Mouse (Mus musculus): ENCODE results near the gene Zfp385b. TPM values are rescaled to one million over a fixed set of nuclear protein-coding genes. Genes with fewer than 3 reads are reported as not detected.

Zfp385b gene
- total RNA-seq, 2 experiments from 2014 or later, result 51.9 to 56.7 TPM

GRCm38 (mm10) chr2:77713886-77714285 lies 105.6 kb downstream of the Zfp385b start:
- intact Hi-C loops (cut with DNase I), result loop anchor here (5.0 kb wide), 2 partner anchors 332 to 787 kb away; no protein-coding TSS in a partner anchor
- DNase-seq (ENCODE audit: low spot score in 2 of 2), result peak in 1 of 2 experiments; percentile 2

GRCm38 (mm10) chr2:77711751-77712150 lies 107.7 kb downstream of the Zfp385b start:
- DNase-seq (ENCODE audit: low spot score in 2 of 2), result no peak
- intact Hi-C loops (cut with DNase I), result loop anchor here (5.0 kb wide), 2 partner anchors 329 to 784 kb away; no protein-coding TSS in a partner anchor

GRCm38 (mm10) chr2:77709206-77709794 lies 110.1 kb downstream of the Zfp385b start:
- peak in 1 of 2 experiments; percentile 35 for DNase-seq (ENCODE audit: low spot score in 2 of 2)

GRCm38 (mm10) chr2:77707138-77707537 lies 112.3 kb downstream of the Zfp385b start:
- intact Hi-C loops (cut with DNase I), result loop anchor here (10.0 kb wide), 1 partner anchor 442 kb away; no protein-coding TSS in a partner anchor
- DNase-seq (ENCODE audit: low spot score in 2 of 2), result no peak

More at GRCm38 (mm10) chr2:77709206-77709794, 110.1 kb downstream of the Zfp385b start:
- intact Hi-C loops (cut with DNase I), result loop anchor here (10.0 kb wide), 1 partner anchor 444 kb away; no protein-coding TSS in a partner anchor

GRCm38 (mm10) chr2:77705476-77705875 lies 114.0 kb downstream of the Zfp385b start:
- intact Hi-C loops (cut with DNase I), result loop anchor here (10.0 kb wide), 1 partner anchor 441 kb away; no protein-coding TSS in a partner anchor
- DNase-seq (ENCODE audit: low spot score in 2 of 2), result no peak

- peak; percentile 54 to 62 for DNase-seq (ENCODE audit: low spot score in 2 of 2)
- intact Hi-C loops (cut with DNase I), result loop anchor here (5.0 to 10.0 kb wide), 4 partner anchors 246 to 731 kb away; no protein-coding TSS in a partner anchor
These were observed 116.4 kb downstream of the Zfp385b start for GRCm38 (mm10) chr2:77703080-77703479.

GRCm38 (mm10) chr2:77691174-77691573 lies 128.3 kb downstream of the Zfp385b start:
- no peak for DNase-seq (ENCODE audit: low spot score in 2 of 2)
- intact Hi-C loops (cut with DNase I), result loop anchor here (10.0 kb wide), 1 partner anchor 96 kb away; no protein-coding TSS in a partner anchor

GRCm38 (mm10) chr2:77690316-77690715 lies 129.1 kb downstream of the Zfp385b start:
- intact Hi-C loops (cut with DNase I), result loop anchor here (10.0 kb wide), 1 partner anchor 96 kb away; no protein-coding TSS in a partner anchor

GRCm38 (mm10) chr2:77688651-77689050 lies 130.8 kb downstream of the Zfp385b start:
- no peak for DNase-seq (ENCODE audit: low spot score in 2 of 2)

More at GRCm38 (mm10) chr2:77690316-77690715, 129.1 kb downstream of the Zfp385b start:
- DNase-seq (ENCODE audit: low spot score in 2 of 2), result no peak

GRCm38 (mm10) chr2:77684088-77684487 lies 135.4 kb downstream of the Zfp385b start:
- intact Hi-C loops (cut with DNase I), result no loop called here
- no peak for DNase-seq (ENCODE audit: low spot score in 2 of 2)

More at GRCm38 (mm10) chr2:77688651-77689050, 130.8 kb downstream of the Zfp385b start:
- intact Hi-C loops (cut with DNase I), result no loop called here

GRCm38 (mm10) chr2:77682205-77682604 lies 137.2 kb downstream of the Zfp385b start:
- intact Hi-C loops (cut with DNase I), result no loop called here
- no peak for DNase-seq (ENCODE audit: low spot score in 2 of 2)

GRCm38 (mm10) chr2:77681741-77682140 lies 137.7 kb downstream of the Zfp385b start:
- intact Hi-C loops (cut with DNase I), result no loop called here
- no peak for DNase-seq (ENCODE audit: low spot score in 2 of 2)

- intact Hi-C loops (cut with DNase I), result no loop called here
These were observed 145.7 kb downstream of the Zfp385b start for GRCm38 (mm10) chr2:77673770-77674169.

GRCm38 (mm10) chr2:77672215-77672905 lies 147.1 kb downstream of the Zfp385b start:
- intact Hi-C loops (cut with DNase I), result no loop called here
- no peak for DNase-seq (ENCODE audit: low spot score in 2 of 2)

More at GRCm38 (mm10) chr2:77673770-77674169, 145.7 kb downstream of the Zfp385b start:
- no peak for DNase-seq (ENCODE audit: low spot score in 2 of 2)

- peak in 1 of 2 experiments; percentile 39 for DNase-seq (ENCODE audit: low spot score in 2 of 2)
- intact Hi-C loops (cut with DNase I), result no loop called here
These were observed 157.3 kb downstream of the Zfp385b start for GRCm38 (mm10) chr2:77662171-77662570.

GRCm38 (mm10) chr2:77653686-77654085 lies 165.8 kb downstream of the Zfp385b start:
- intact Hi-C loops (cut with DNase I), result no loop called here
- DNase-seq (ENCODE audit: low spot score in 2 of 2), result no peak

- intact Hi-C loops (cut with DNase I), result no loop called here
- DNase-seq (ENCODE audit: low spot score in 2 of 2), result peak; percentile 14 to 15
These were observed 177.8 kb downstream of the Zfp385b start for GRCm38 (mm10) chr2:77641521-77642170.

- no peak for DNase-seq (ENCODE audit: low spot score in 2 of 2)
These were observed 179.4 kb downstream of the Zfp385b start for GRCm38 (mm10) chr2:77639993-77640392.

GRCm38 (mm10) chr2:77631606-77632005 lies 187.8 kb downstream of the Zfp385b start:
- DNase-seq (ENCODE audit: low spot score in 2 of 2), result no peak
- intact Hi-C loops (cut with DNase I), result no loop called here

More at GRCm38 (mm10) chr2:77639993-77640392, 179.4 kb downstream of the Zfp385b start:
- intact Hi-C loops (cut with DNase I), result no loop called here
